Mouse (Mus musculus) central nervous system, embryonic 18 days (tissue): ENCODE data around the gene Trim62. TPM values are rescaled to one million over a fixed set of nuclear protein-coding genes. Genes with fewer than 3 reads are reported as not detected.

Experiments used
- polyA plus RNA-seq: library from polyadenylated mRNA; depleted of rRNA; stranded (reverse); fragments of >200 nt; gene quantifications from 2 replicates; pipeline ENCODE4 v1.2.3, GENCODE M21; 2012; rRNA removed

Gene Trim62
- 16.8 and 20.8 TPM in 2 replicates for polyA plus RNA-seq

GRCm38 (mm10) chr4:128883379-128883781 is at the start of gene Trim62:
Gene Trim62, plus strand, starts transcription at chr4:128883580.

Other genes with a start within 250 kb of the Trim62 start
- gene Phc2, start 228.9 kb upstream of the Trim62 start, polyA plus RNA-seq = 94.2 and 105 TPM in 2 replicates
- gene A3galt2, start 128.2 kb upstream of the Trim62 start, polyA plus RNA-seq = 2.4 and 3.2 TPM in 2 replicates
- 34.1 and 49.2 TPM in 2 replicates for gene Zfp362, start 77.5 kb upstream of the Trim62 start, polyA plus RNA-seq
- gene Azin2, start 78.9 kb downstream of the Trim62 start, polyA plus RNA-seq = 14.8 and 16.7 TPM in 2 replicates
- gene Ak2, start 108.4 kb downstream of the Trim62 start, polyA plus RNA-seq = 56.6 and 59.4 TPM in 2 replicates
- gene Rnf19b, start 174.7 kb downstream of the Trim62 start, polyA plus RNA-seq = 86.3 and 90.2 TPM in 2 replicates
- 0.20 and 0.70 TPM in 2 replicates for gene Tmem54, start 222.0 kb downstream of the Trim62 start, polyA plus RNA-seq
- 140 and 145 TPM in 2 replicates for gene Hpca, start 238.5 kb downstream of the Trim62 start, polyA plus RNA-seq